Mouse (Mus musculus) spleen, postnatal 36 days (tissue): Measurements from ENCODE around the gene Mrps6.

Source experiments
- DNase-seq, 2 experiments: peaks; one replicate each; pipeline ENCODE4 v3.0.0; 2022; ENCODE audit warnings: low spot score in 2 of 2, mixed read lengths in 1 of 2

Mrps6 gene

GRCm38 (mm10) chr16:92057852-92058643 lies at the start of gene Mrps6, which contains the start of the genes Gm49711 and Slc5a3:
Mrps6 (plus strand) TSS chr16:92058270.
Gm49711 (plus strand) TSS chr16:92058316.
Slc5a3 (plus strand) TSS chr16:92058322.
- DNase-seq = peak; percentile 78 to 79

GRCm38 (mm10) chr16:92009586-92009985 lies 48.5 kb upstream of the Mrps6 start:
- DNase-seq = no peak

GRCm38 (mm10) chr16:92016792-92017191 lies 41.3 kb upstream of the Mrps6 start:
- DNase-seq = no peak

GRCm38 (mm10) chr16:92019141-92020118 lies 38.6 kb upstream of the Mrps6 start:
- DNase-seq = peak; percentile 38 to 39

- no peak for DNase-seq
Observed at GRCm38 (mm10) chr16:92021656-92022400, 36.2 kb upstream of the Mrps6 start.

GRCm38 (mm10) chr16:92022494-92023283 lies 35.4 kb upstream of the Mrps6 start:
- DNase-seq = no peak

- DNase-seq = no peak
Observed at GRCm38 (mm10) chr16:92033286-92033685, 24.8 kb upstream of the Mrps6 start.

- DNase-seq = no peak
Observed at GRCm38 (mm10) chr16:92034676-92035075, 23.4 kb upstream of the Mrps6 start.

- DNase-seq = no peak
Observed at GRCm38 (mm10) chr16:92036701-92037100, 21.4 kb upstream of the Mrps6 start.

GRCm38 (mm10) chr16:92037891-92038607 lies 20.0 kb upstream of the Mrps6 start:
- DNase-seq = peak; percentile 31 to 45

GRCm38 (mm10) chr16:92039421-92039820 lies 18.6 kb upstream of the Mrps6 start:
- peak in 1 of 2 experiments; percentile 17 for DNase-seq

- no peak for DNase-seq
Observed at GRCm38 (mm10) chr16:92039966-92040365, 18.1 kb upstream of the Mrps6 start.

- no peak for DNase-seq
Observed at GRCm38 (mm10) chr16:92051777-92052310, 6.2 kb upstream of the Mrps6 start.

GRCm38 (mm10) chr16:92052569-92052968 lies 5.5 kb upstream of the Mrps6 start:
- no peak for DNase-seq

- DNase-seq = no peak
Observed at GRCm38 (mm10) chr16:92056711-92057110, 1.4 kb upstream of the Mrps6 start.

- no peak for DNase-seq
Observed at GRCm38 (mm10) chr16:92057456-92057851, 616 bp upstream of the Mrps6 start.

- DNase-seq = peak; percentile 5 to 6
Observed at GRCm38 (mm10) chr16:92058644-92059620, 862 bp downstream of the Mrps6 start.

- no peak for DNase-seq
Observed at GRCm38 (mm10) chr16:92060213-92060612, 2.1 kb downstream of the Mrps6 start.

GRCm38 (mm10) chr16:92061586-92061985 lies 3.5 kb downstream of the Mrps6 start:
- DNase-seq = no peak
